Mouse (Mus musculus): ENCODE results near the gene Ascc1. TPM values are rescaled to one million over a fixed set of nuclear protein-coding genes. Genes with fewer than 3 reads are reported as not detected.

Gene Ascc1
- polyA plus RNA-seq, 1 experiment from 2014 or later, result 47.2 TPM

GRCm38 (mm10) chr10:60106531-60107186, 104.1 kb downstream of the Ascc1 start:
- Histone ChIP-seq H3K27ac (ENCODE audit: low read length) (peak overlapping the region; percentile 74), H3K27me3 (replicated peaks; ENCODE audit: insufficient read depth, low read length) (peaks cover 18% of the 10 kb centered on the region), H3K4me1 (ENCODE audit: insufficient read depth, low read depth, low read length) (no peaks in the 10 kb centered on the region), H3K36me3 (ENCODE audit: insufficient read depth, low read length) (no peaks in the 10 kb centered on the region), H3K4me2 (replicated peaks; ENCODE audit: low read depth, low read length) (peak overlapping the region; percentile 77), H3K9ac (replicated peaks; ENCODE audit: low read depth) (peak overlapping the region; percentile 56), H3K9me3 (ENCODE audit: low read length) (no peaks in the 10 kb centered on the region), H3K4me3 (ENCODE audit: low read depth, low read length) (peak overlapping the region; percentile 56)
- DNase-seq (ENCODE audit: low spot score), result peak; percentile 41
- no peak for TF ChIP-seq EP300 (IDR thresholded peaks at IDR 0.05)
- peak; percentile 50 for TF ChIP-seq CTCF (IDR thresholded peaks at IDR 0.05)
- 1% methylated on average over 46 of the region's 57 CpGs for WGBS
- ATAC-seq, result peak; percentile 64

GRCm38 (mm10) chr10:60107448-60107847, 104.8 kb downstream of the Ascc1 start:
- no peak for TF ChIP-seq CTCF (IDR thresholded peaks at IDR 0.05)
- TF ChIP-seq EP300 (IDR thresholded peaks at IDR 0.05), result no peak
- peak overlapping the region; percentile 77 for H3K4me2 ChIP-seq (replicated peaks; ENCODE audit: low read depth, low read length)
- H3K27me3 ChIP-seq (replicated peaks; ENCODE audit: insufficient read depth, low read length), result peaks cover 18% of the 10 kb centered on the region
- H3K4me3 ChIP-seq (ENCODE audit: low read depth, low read length), result peak overlapping the region; percentile 56
- peak overlapping the region; percentile 74 for H3K27ac ChIP-seq (ENCODE audit: low read length)
- WGBS, result 3% methylated on average over 25 of the region's 28 CpGs
- no peaks in the 10 kb centered on the region for H3K4me1 ChIP-seq (ENCODE audit: insufficient read depth, low read depth, low read length)
- ATAC-seq (peak; percentile 45), DNase-seq (ENCODE audit: low spot score) (peak; percentile 31)
- no peaks in the 10 kb centered on the region for H3K36me3 ChIP-seq (ENCODE audit: insufficient read depth, low read length)
- H3K9ac ChIP-seq (replicated peaks; ENCODE audit: low read depth), result peak overlapping the region; percentile 56; the same call in 1 of the 2 replicates
- no peaks in the 10 kb centered on the region for H3K9me3 ChIP-seq (ENCODE audit: low read length)

GRCm38 (mm10) chr10:60108321-60109111, 105.9 kb downstream of the Ascc1 start:
- Histone ChIP-seq H3K36me3 (ENCODE audit: insufficient read depth, low read length) (no peaks in the 10 kb centered on the region), H3K9ac (replicated peaks; ENCODE audit: low read depth) (no peak overlapping the region), H3K9me3 (ENCODE audit: low read length) (no peaks in the 10 kb centered on the region), H3K4me1 (ENCODE audit: insufficient read depth, low read depth, low read length) (no peaks in the 10 kb centered on the region), H3K4me3 (ENCODE audit: low read depth, low read length) (0 out of 2 replicates have a peak overlapping the region, but pooled peaks have one; percentile 56), H3K27ac (ENCODE audit: low read length) (0 out of 2 replicates have a peak overlapping the region, but pooled peaks have one; percentile 15), H3K27me3 (replicated peaks; ENCODE audit: insufficient read depth, low read length) (peaks cover 18% of the 10 kb centered on the region), H3K4me2 (replicated peaks; ENCODE audit: low read depth, low read length) (no peak overlapping the region; the same call in 1 of the 2 replicates)
- no peak for TF ChIP-seq EP300 (IDR thresholded peaks at IDR 0.05)
- no peak for TF ChIP-seq CTCF (IDR thresholded peaks at IDR 0.05)
- DNase-seq (ENCODE audit: low spot score), result no peak
- ATAC-seq, result no peak
- 63% methylated on average over 15 of the region's 17 CpGs for WGBS

GRCm38 (mm10) chr10:60109336-60109735, 106.7 kb downstream of the Ascc1 start:
- Histone ChIP-seq H3K36me3 (ENCODE audit: insufficient read depth, low read length) (no peaks in the 10 kb centered on the region), H3K27me3 (replicated peaks; ENCODE audit: insufficient read depth, low read length) (peaks cover 18% of the 10 kb centered on the region), H3K27ac (ENCODE audit: low read length) (no peak overlapping the region), H3K4me3 (ENCODE audit: low read depth, low read length) (no peak overlapping the region), H3K4me2 (replicated peaks; ENCODE audit: low read depth, low read length) (no peak overlapping the region), H3K9me3 (ENCODE audit: low read length) (no peaks in the 10 kb centered on the region), H3K9ac (replicated peaks; ENCODE audit: low read depth) (no peak overlapping the region), H3K4me1 (ENCODE audit: insufficient read depth, low read depth, low read length) (no peaks in the 10 kb centered on the region)
- no peak for TF ChIP-seq CTCF (IDR thresholded peaks at IDR 0.05)
- no peak for TF ChIP-seq EP300 (IDR thresholded peaks at IDR 0.05)
- no peak for DNase-seq (ENCODE audit: low spot score)
- WGBS, result 82% methylated on average over 8 of the region's 8 CpGs
- no peak for ATAC-seq

GRCm38 (mm10) chr10:60109989-60110388, 107.4 kb downstream of the Ascc1 start:
- no peak overlapping the region for H3K4me3 ChIP-seq (ENCODE audit: low read depth, low read length)
- ATAC-seq (no peak), DNase-seq (ENCODE audit: low spot score) (no peak)
- WGBS, result 80% methylated on average over 8 of the region's 8 CpGs
- H3K9me3 ChIP-seq (ENCODE audit: low read length), result no peaks in the 10 kb centered on the region
- H3K27ac ChIP-seq (ENCODE audit: low read length), result no peak overlapping the region
- no peak overlapping the region for H3K9ac ChIP-seq (replicated peaks; ENCODE audit: low read depth)
- no peak overlapping the region for H3K4me2 ChIP-seq (replicated peaks; ENCODE audit: low read depth, low read length)
- TF ChIP-seq CTCF (IDR thresholded peaks at IDR 0.05) (no peak), EP300 (IDR thresholded peaks at IDR 0.05) (no peak)
- H3K27me3 ChIP-seq (replicated peaks; ENCODE audit: insufficient read depth, low read length), result peaks cover 18% of the 10 kb centered on the region
- H3K4me1 ChIP-seq (ENCODE audit: insufficient read depth, low read depth, low read length), result no peaks in the 10 kb centered on the region
- no peaks in the 10 kb centered on the region for H3K36me3 ChIP-seq (ENCODE audit: insufficient read depth, low read length)

GRCm38 (mm10) chr10:60110908-60111475, 108.4 kb downstream of the Ascc1 start:
- no peak overlapping the region for H3K4me3 ChIP-seq (ENCODE audit: low read depth, low read length)
- no peak overlapping the region for H3K27ac ChIP-seq (ENCODE audit: low read length)
- peaks cover 6% of the 10 kb centered on the region; the same call in 1 of the 2 replicates for H3K4me1 ChIP-seq (ENCODE audit: insufficient read depth, low read depth, low read length)
- WGBS, result 86% methylated on average over 10 of the region's 10 CpGs
- ATAC-seq (no peak), DNase-seq (ENCODE audit: low spot score) (no peak)
- H3K36me3 ChIP-seq (ENCODE audit: insufficient read depth, low read length), result no peaks in the 10 kb centered on the region
- peaks cover 15% of the 10 kb centered on the region for H3K27me3 ChIP-seq (replicated peaks; ENCODE audit: insufficient read depth, low read length)
- H3K4me2 ChIP-seq (replicated peaks; ENCODE audit: low read depth, low read length), result no peak overlapping the region
- no peak overlapping the region for H3K9ac ChIP-seq (replicated peaks; ENCODE audit: low read depth)
- H3K9me3 ChIP-seq (ENCODE audit: low read length), result no peaks in the 10 kb centered on the region
- TF ChIP-seq EP300 (IDR thresholded peaks at IDR 0.05) (no peak), CTCF (IDR thresholded peaks at IDR 0.05) (no peak)

All from lung, postnatal 0 days (tissue).